Mouse (Mus musculus) right cerebral cortex, adult 2 months (tissue): ENCODE measurements around the gene Ctso.
A peak's percentile ranks its signal among the peaks of the same experiment; 100 is the strongest.

Experiments
- DNase-seq, 2 experiments: peaks; one replicate each; pipeline ENCODE4 v3.0.0; 2021 to 2022; ENCODE audit warnings: low spot score in 2 of 2

The Ctso gene

GRCm38 (mm10) chr3:81951785-81952184 lies 19.4 kb downstream of the Ctso start:
- DNase-seq, result no peak

- DNase-seq, result no peak
Measured at GRCm38 (mm10) chr3:81957484-81957883, 25.1 kb downstream of the Ctso start.

- DNase-seq, result no peak
Measured at GRCm38 (mm10) chr3:81961336-81961735, 28.9 kb downstream of the Ctso start.

GRCm38 (mm10) chr3:81963768-81964167 lies 31.4 kb downstream of the Ctso start:
- DNase-seq, result peak in 1 of 2 experiments; percentile 22

GRCm38 (mm10) chr3:81964596-81964995 lies 32.2 kb downstream of the Ctso start:
- no peak for DNase-seq

GRCm38 (mm10) chr3:81975607-81976006 lies 43.2 kb downstream of the Ctso start:
- DNase-seq, result no peak

GRCm38 (mm10) chr3:81976102-81976501 lies 43.7 kb downstream of the Ctso start, which contains the start of gene Tdo2:
Gene Tdo2 (minus strand): TSS chr3:81976202.
- DNase-seq, result no peak

GRCm38 (mm10) chr3:81981576-81981975 lies 49.2 kb downstream of the Ctso start:
- no peak for DNase-seq

- no peak for DNase-seq
Measured at GRCm38 (mm10) chr3:81981990-81982389, 49.6 kb downstream of the Ctso start, which contains the start of gene Asic5. Gene Asic5 (plus strand): TSS chr3:81982290.

GRCm38 (mm10) chr3:81983120-81983895 lies 50.9 kb downstream of the Ctso start:
- no peak for DNase-seq

GRCm38 (mm10) chr3:81985100-81985499 lies 52.7 kb downstream of the Ctso start:
- no peak for DNase-seq

- no peak for DNase-seq
Measured at GRCm38 (mm10) chr3:81986103-81986502, 53.7 kb downstream of the Ctso start.

- no peak for DNase-seq
Measured at GRCm38 (mm10) chr3:81987628-81988027, 55.2 kb downstream of the Ctso start.

GRCm38 (mm10) chr3:81989692-81990141 lies 57.3 kb downstream of the Ctso start:
- no peak for DNase-seq

GRCm38 (mm10) chr3:81990531-81990930 lies 58.1 kb downstream of the Ctso start:
- DNase-seq, result no peak

- DNase-seq, result no peak
Measured at GRCm38 (mm10) chr3:81995371-81995770, 63.0 kb downstream of the Ctso start.

- DNase-seq, result peak; percentile 22 to 59
Measured at GRCm38 (mm10) chr3:81995988-81996387, 63.6 kb downstream of the Ctso start.
